Mouse (Mus musculus): ENCODE data around the gene Runx1. TPM values are rescaled to one million over a fixed set of nuclear protein-coding genes. Genes with fewer than 3 reads are reported as not detected.

Gene Runx1
- polyA plus RNA-seq, 1 experiment from 2014 or later = 18.9 TPM

DNA sequence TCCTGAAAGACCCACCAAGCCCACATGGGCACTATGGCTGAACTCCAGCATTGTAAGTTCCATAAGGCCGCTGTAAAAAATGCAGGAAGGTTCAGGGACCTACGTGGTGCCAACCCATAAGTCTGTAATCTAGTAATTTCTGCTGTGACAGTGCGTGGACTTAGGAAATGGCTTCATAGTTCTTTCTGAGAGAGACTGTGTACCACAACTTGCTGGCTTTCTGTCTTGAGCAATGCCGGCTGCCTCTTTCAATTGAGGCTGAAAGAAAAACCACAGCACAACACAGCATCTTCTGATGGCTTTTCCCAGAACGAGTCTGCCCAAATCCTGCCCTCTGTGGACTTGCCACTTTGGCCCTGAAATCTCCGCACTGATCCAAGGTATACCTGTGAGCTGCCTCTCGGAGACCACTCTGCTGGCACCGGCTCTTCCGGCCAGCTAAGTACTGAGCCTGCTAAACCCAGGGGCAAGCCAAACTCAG lies 1.2 kb downstream of the Runx1 start:
- H3K4me3 ChIP-seq (replicated peaks) = no peak overlapping the region
- H3K36me3 ChIP-seq = no peaks in the 10 kb centered on the region
- H3K4me2 ChIP-seq (replicated peaks) = no peak overlapping the region
- WGBS = 75% methylated on average over 9 of the region's 9 CpGs
- H3K9me3 ChIP-seq (replicated peaks) = no peaks in the 10 kb centered on the region
- H3K27me3 ChIP-seq = no peaks in the 10 kb centered on the region
- ATAC-seq (ENCODE audit: insufficient number of reproducible peaks, low FRiP score, low TSS enrichment, low read depth) = no peak
- H3K9ac ChIP-seq = no peak overlapping the region
- no peak overlapping the region for H3K27ac ChIP-seq (replicated peaks)
- peaks cover 23% of the 10 kb centered on the region for H3K4me1 ChIP-seq

- ATAC-seq (ENCODE audit: insufficient number of reproducible peaks, low FRiP score, low TSS enrichment, low read depth) = no peak
- H3K9ac ChIP-seq = no peak overlapping the region
- peaks cover 23% of the 10 kb centered on the region for H3K4me1 ChIP-seq
- no peak overlapping the region for H3K27ac ChIP-seq (replicated peaks)
- no peaks in the 10 kb centered on the region for H3K27me3 ChIP-seq
- 59% methylated on average over 6 of the region's 6 CpGs for WGBS
- no peaks in the 10 kb centered on the region for H3K9me3 ChIP-seq (replicated peaks)
- no peak overlapping the region for H3K4me3 ChIP-seq (replicated peaks)
- H3K36me3 ChIP-seq = no peaks in the 10 kb centered on the region
- H3K4me2 ChIP-seq (replicated peaks) = no peak overlapping the region
Observed at GRCm38 (mm10) chr16:92824003-92824722, 1.8 kb downstream of the Runx1 start.

GRCm38 (mm10) chr16:92823381-92823862 lies 2.5 kb downstream of the Runx1 start:
- Histone ChIP-seq H3K4me2 (replicated peaks) (no peak overlapping the region), H3K9me3 (replicated peaks) (no peaks in the 10 kb centered on the region), H3K27ac (replicated peaks) (no peak overlapping the region), H3K4me3 (replicated peaks) (no peak overlapping the region), H3K9ac (no peak overlapping the region), H3K4me1 (peaks cover 22% of the 10 kb centered on the region), H3K36me3 (no peaks in the 10 kb centered on the region), H3K27me3 (no peaks in the 10 kb centered on the region)
- ATAC-seq (ENCODE audit: insufficient number of reproducible peaks, low FRiP score, low TSS enrichment, low read depth) = no peak
- 37% methylated on average over 5 of the region's 5 CpGs for WGBS

DNA sequence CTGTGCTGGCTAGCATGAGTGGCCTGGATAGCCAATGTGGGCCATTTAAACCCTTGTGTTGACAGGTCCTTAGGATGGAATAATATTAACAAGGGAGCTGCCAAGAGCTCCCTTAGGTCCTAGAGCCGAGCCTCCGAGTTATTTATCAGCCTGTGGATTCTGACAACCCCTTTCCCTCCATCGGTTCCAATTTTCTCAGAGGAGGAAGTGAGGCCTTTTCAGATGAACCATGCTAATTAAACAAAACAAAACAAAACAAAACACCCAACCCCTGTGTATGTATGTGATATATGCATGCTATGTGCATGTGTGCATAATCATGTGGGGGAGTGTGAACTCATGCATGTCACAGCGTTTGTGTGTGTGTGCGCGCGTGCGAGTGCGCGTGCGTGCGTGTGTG lies 3.3 kb downstream of the Runx1 start:
- no peaks in the 10 kb centered on the region for H3K27me3 ChIP-seq
- 86% methylated on average over 12 of the region's 12 CpGs for WGBS
- no peaks in the 10 kb centered on the region for H3K9me3 ChIP-seq (replicated peaks)
- H3K27ac ChIP-seq (replicated peaks) = no peak overlapping the region
- peaks cover 14% of the 10 kb centered on the region for H3K4me1 ChIP-seq
- no peak overlapping the region for H3K4me3 ChIP-seq (replicated peaks)
- no peaks in the 10 kb centered on the region for H3K36me3 ChIP-seq
- H3K4me2 ChIP-seq (replicated peaks) = no peak overlapping the region
- H3K9ac ChIP-seq = no peak overlapping the region
- ATAC-seq (ENCODE audit: insufficient number of reproducible peaks, low FRiP score, low TSS enrichment, low read depth) = no peak

- Histone ChIP-seq H3K36me3 (no peaks in the 10 kb centered on the region), H3K9ac (no peak overlapping the region), H3K27ac (replicated peaks) (no peak overlapping the region), H3K27me3 (no peaks in the 10 kb centered on the region), H3K9me3 (replicated peaks) (no peaks in the 10 kb centered on the region), H3K4me2 (replicated peaks) (no peak overlapping the region), H3K4me3 (replicated peaks) (no peak overlapping the region), H3K4me1 (peaks cover 13% of the 10 kb centered on the region)
- 45% methylated on average over 14 of the region's 14 CpGs for WGBS
- no peak for ATAC-seq (ENCODE audit: insufficient number of reproducible peaks, low FRiP score, low TSS enrichment, low read depth)
Observed at GRCm38 (mm10) chr16:92821938-92822629, 3.9 kb downstream of the Runx1 start.

DNA sequence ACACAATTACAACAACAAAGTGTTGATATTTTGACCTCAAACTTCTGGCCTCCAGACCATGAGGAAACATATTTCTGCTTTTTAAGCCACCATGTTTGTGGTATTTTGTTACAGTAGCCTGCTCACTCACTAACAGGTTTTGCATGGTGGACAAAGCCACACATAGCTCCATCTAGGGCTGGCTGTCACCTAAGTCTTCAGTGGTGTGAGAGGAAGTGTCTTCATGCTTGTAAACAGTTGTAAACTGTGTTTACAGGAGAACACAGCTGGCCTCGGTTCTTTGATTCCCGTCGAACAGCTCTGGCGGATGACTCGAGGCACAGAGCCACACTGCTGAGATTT lies 4.4 kb downstream of the Runx1 start:
- Histone ChIP-seq H3K9me3 (replicated peaks) (no peaks in the 10 kb centered on the region), H3K4me2 (replicated peaks) (no peak overlapping the region), H3K4me1 (peaks cover 13% of the 10 kb centered on the region), H3K27me3 (no peaks in the 10 kb centered on the region), H3K36me3 (no peaks in the 10 kb centered on the region), H3K9ac (no peak overlapping the region), H3K27ac (replicated peaks) (no peak overlapping the region), H3K4me3 (replicated peaks) (no peak overlapping the region)
- ATAC-seq (ENCODE audit: insufficient number of reproducible peaks, low FRiP score, low TSS enrichment, low read depth) = no peak
- 43% methylated on average over 5 of the region's 5 CpGs for WGBS

DNA sequence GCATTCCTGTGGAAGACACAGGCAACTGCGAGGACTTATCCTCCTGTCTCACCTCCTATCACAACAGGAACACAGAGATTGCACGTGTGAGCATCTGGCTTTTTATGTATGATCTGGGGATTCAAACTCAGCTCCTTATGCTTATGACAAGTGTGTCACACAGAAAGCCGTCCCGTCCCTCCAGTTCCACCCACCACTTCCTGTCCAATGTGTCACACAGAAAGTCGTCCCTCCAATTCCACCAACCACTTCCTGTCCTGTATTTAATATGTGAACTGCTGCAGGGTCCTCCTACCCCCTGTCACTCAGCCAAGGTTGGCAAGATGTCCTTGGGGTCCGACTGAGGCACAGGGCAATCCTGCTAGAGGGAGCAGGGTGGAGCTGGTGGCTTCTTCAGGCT lies 5.5 kb downstream of the Runx1 start:
- WGBS = 87% methylated on average over 6 of the region's 6 CpGs
- Histone ChIP-seq H3K4me1 (peaks cover 13% of the 10 kb centered on the region), H3K9me3 (replicated peaks) (no peaks in the 10 kb centered on the region), H3K4me2 (replicated peaks) (no peak overlapping the region), H3K36me3 (no peaks in the 10 kb centered on the region), H3K27me3 (no peaks in the 10 kb centered on the region), H3K27ac (replicated peaks) (no peak overlapping the region), H3K4me3 (replicated peaks) (no peak overlapping the region), H3K9ac (no peak overlapping the region)
- no peak for ATAC-seq (ENCODE audit: insufficient number of reproducible peaks, low FRiP score, low TSS enrichment, low read depth)

DNA sequence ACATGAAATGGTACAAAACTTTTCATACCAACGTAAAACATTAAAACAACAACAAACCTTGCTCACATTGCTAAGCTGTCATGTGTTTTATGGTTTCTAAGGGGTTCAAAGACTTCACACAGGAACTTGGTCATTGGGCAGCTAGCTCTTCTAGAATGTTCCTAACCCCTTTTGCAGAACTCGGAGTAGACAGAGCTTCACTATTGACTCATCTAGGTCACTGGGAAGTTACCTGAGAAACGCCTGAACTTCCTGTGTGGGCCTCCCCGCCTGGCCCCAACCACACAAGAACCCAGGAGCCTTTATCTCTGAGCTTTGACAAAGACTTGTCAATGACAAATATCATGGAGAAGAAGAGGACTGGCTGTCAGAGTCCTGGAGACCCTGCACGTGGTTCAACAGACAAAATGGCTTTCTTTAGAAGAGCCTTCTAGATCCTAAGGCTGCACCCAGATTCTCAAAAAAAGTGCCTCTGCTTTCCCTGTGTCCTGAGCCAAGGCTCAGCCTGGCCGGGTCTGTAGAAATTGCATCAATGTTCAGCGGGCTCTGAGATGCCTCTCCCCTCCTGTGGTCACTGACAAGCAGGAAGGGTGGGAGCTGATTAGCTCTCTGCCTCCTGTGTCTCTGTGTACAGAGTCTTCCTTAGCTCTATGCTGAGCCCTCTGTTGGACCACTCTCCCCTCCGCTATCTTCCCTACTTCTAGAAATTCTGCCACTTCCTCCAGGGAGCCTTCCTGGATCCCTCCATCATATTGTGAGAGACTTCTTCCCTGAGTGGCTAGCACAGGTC lies 7.3 kb downstream of the Runx1 start:
- no peak overlapping the region for H3K27ac ChIP-seq (replicated peaks)
- H3K36me3 ChIP-seq = no peaks in the 10 kb centered on the region
- H3K4me1 ChIP-seq = peaks cover 13% of the 10 kb centered on the region
- ATAC-seq (ENCODE audit: insufficient number of reproducible peaks, low FRiP score, low TSS enrichment, low read depth) = no peak
- no peak overlapping the region for H3K4me2 ChIP-seq (replicated peaks)
- 78% methylated on average over 8 of the region's 8 CpGs for WGBS
- H3K9me3 ChIP-seq (replicated peaks) = no peaks in the 10 kb centered on the region
- no peak overlapping the region for H3K9ac ChIP-seq
- no peak overlapping the region for H3K4me3 ChIP-seq (replicated peaks)
- H3K27me3 ChIP-seq = no peaks in the 10 kb centered on the region

GRCm38 (mm10) chr16:92816092-92816491 lies 9.9 kb downstream of the Runx1 start:
- Histone ChIP-seq H3K27ac (replicated peaks) (no peak overlapping the region), H3K27me3 (no peaks in the 10 kb centered on the region), H3K9ac (no peak overlapping the region), H3K4me2 (replicated peaks) (no peak overlapping the region), H3K4me3 (replicated peaks) (no peak overlapping the region), H3K4me1 (peaks cover 6% of the 10 kb centered on the region; the same call in 1 of the 2 replicates), H3K36me3 (no peaks in the 10 kb centered on the region), H3K9me3 (replicated peaks) (no peaks in the 10 kb centered on the region)
- ATAC-seq (ENCODE audit: insufficient number of reproducible peaks, low FRiP score, low TSS enrichment, low read depth) = no peak
- WGBS = 87% methylated on average over 7 of the region's 7 CpGs

DNA sequence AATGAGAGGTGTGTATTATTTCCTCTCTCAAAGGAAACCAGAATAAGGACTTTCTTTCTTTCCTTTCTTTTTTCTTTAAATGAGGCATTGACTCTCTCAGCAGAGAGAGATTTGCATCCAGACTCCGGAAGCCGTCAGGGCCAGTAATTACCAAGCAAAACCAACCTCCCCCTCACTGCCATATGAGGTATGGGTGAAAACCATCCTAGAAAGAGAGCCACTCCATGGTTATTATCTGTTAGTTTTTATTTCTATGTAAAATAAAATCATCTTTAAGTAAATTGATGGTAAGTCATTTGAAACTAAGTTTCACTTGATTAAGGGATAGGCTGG lies 10.8 kb downstream of the Runx1 start:
- no peak overlapping the region for H3K27ac ChIP-seq (replicated peaks)
- no peak overlapping the region for H3K4me3 ChIP-seq (replicated peaks)
- H3K9ac ChIP-seq = no peak overlapping the region
- peaks cover 6% of the 10 kb centered on the region; the same call in 1 of the 2 replicates for H3K4me1 ChIP-seq
- no peaks in the 10 kb centered on the region for H3K27me3 ChIP-seq
- H3K4me2 ChIP-seq (replicated peaks) = no peak overlapping the region
- H3K9me3 ChIP-seq (replicated peaks) = no peaks in the 10 kb centered on the region
- no peak for ATAC-seq (ENCODE audit: insufficient number of reproducible peaks, low FRiP score, low TSS enrichment, low read depth)
- WGBS = 75% methylated on average over 2 of the region's 2 CpGs
- H3K36me3 ChIP-seq = no peaks in the 10 kb centered on the region
